Mouse (Mus musculus) stomach, postnatal 0 days (tissue): Measurements from ENCODE around the gene Gstp1.

Source experiments
- CTCF ChIP-seq: IDR thresholded peaks from 2 replicates; pipeline ENCODE4 v1.5.1; 2016; ENCODE audit warnings: antibody characterized with exemption, low read depth, mild to moderate bottlenecking, moderate library complexity
- EP300 ChIP-seq: optimal IDR thresholded peaks from 2 replicates; pipeline ENCODE3; 2016; ENCODE audit warnings: antibody characterized with exemption

DNA sequence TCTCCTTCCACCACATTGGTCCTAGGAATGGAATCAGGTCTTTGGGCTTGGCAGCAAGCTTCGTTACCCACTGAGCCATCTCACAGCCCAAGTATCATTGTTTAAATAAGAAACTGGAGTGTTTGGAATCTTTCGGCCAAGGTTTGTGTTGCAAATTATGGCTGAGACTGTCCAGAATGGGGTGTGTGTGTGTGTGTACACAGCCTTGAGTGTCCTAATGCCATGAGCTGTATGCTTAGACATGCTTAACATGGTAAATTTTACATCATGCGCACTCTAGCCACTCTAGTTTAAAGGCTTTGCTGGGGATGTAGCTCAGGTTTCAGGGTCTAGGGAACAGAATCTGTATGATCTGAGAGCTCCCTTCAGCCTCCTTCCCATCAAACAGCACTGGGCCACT is 42.3 kb downstream of the Gstp1 start:
- TF ChIP-seq EP300 (no peak), CTCF (no peak)
